In genomic region chr2:114384566-114384965, GRCm38 (mm10) we compare ENCODE assay signal across 16 mouse cellular contexts.
"Had no signal": no experiment of that assay in that cellular context is flagged by ENCODE, and none has a peak within 500 bp of the region (broad histone marks: within the 10 kb centered on the region; RNA-seq: fewer than 3 reads in every experiment).

No protein-coding gene starts in this region.

- H3K27ac ChIP-seq: liver, embryonic 13.5 days; liver, embryonic 15.5 days; lung, embryonic 15.5 days; macrophage; midbrain, embryonic 13.5 days; midbrain, embryonic 15.5 days; neural tube, embryonic 12.5 days had no signal

- H3K4me1 ChIP-seq: liver, embryonic 13.5 days; liver, embryonic 15.5 days; lung, embryonic 15.5 days; megakaryocyte, embryonic 14.5 days; midbrain, embryonic 13.5 days; midbrain, embryonic 15.5 days; neural tube, embryonic 12.5 days had no signal

- H3K9me3 ChIP-seq: liver, embryonic 13.5 days; liver, embryonic 15.5 days; lung, embryonic 15.5 days; megakaryocyte, embryonic 14.5 days; midbrain, embryonic 13.5 days; midbrain, embryonic 15.5 days; neural tube, embryonic 12.5 days had no signal

- H3K4me3 ChIP-seq: liver, embryonic 13.5 days; liver, embryonic 15.5 days; lung, embryonic 15.5 days; megakaryocyte, embryonic 14.5 days; midbrain, embryonic 13.5 days; midbrain, embryonic 15.5 days; neural tube, embryonic 12.5 days had no signal

- DNase-seq: liver, embryonic 13.5 days; lung, adult 2 months; lung, postnatal 14 days; lung, postnatal 36 days; right cerebral cortex, postnatal 14 days; thymus, adult 18-20 months; thymus, postnatal 14 days; thymus, postnatal 36 days had no signal

- H3K9ac ChIP-seq: liver, embryonic 13.5 days; liver, embryonic 15.5 days; lung, embryonic 15.5 days; midbrain, embryonic 13.5 days; midbrain, embryonic 15.5 days; neural tube, embryonic 12.5 days had no signal

- H3K4me2 ChIP-seq: liver, embryonic 13.5 days; liver, embryonic 15.5 days; lung, embryonic 15.5 days; midbrain, embryonic 13.5 days; midbrain, embryonic 15.5 days; neural tube, embryonic 12.5 days had no signal

- H3K36me3 ChIP-seq: liver, embryonic 13.5 days; liver, embryonic 15.5 days; lung, embryonic 15.5 days; midbrain, embryonic 13.5 days; midbrain, embryonic 15.5 days; neural tube, embryonic 12.5 days had no signal

- H3K27me3 ChIP-seq: liver, embryonic 13.5 days; liver, embryonic 15.5 days; lung, embryonic 15.5 days; megakaryocyte, embryonic 14.5 days; midbrain, embryonic 13.5 days; midbrain, embryonic 15.5 days; neural tube, embryonic 12.5 days had no signal

- ATAC-seq: lung, postnatal 0 days; midbrain, embryonic 13.5 days; midbrain, embryonic 15.5 days had no signal
